In the genomic region with DNA sequence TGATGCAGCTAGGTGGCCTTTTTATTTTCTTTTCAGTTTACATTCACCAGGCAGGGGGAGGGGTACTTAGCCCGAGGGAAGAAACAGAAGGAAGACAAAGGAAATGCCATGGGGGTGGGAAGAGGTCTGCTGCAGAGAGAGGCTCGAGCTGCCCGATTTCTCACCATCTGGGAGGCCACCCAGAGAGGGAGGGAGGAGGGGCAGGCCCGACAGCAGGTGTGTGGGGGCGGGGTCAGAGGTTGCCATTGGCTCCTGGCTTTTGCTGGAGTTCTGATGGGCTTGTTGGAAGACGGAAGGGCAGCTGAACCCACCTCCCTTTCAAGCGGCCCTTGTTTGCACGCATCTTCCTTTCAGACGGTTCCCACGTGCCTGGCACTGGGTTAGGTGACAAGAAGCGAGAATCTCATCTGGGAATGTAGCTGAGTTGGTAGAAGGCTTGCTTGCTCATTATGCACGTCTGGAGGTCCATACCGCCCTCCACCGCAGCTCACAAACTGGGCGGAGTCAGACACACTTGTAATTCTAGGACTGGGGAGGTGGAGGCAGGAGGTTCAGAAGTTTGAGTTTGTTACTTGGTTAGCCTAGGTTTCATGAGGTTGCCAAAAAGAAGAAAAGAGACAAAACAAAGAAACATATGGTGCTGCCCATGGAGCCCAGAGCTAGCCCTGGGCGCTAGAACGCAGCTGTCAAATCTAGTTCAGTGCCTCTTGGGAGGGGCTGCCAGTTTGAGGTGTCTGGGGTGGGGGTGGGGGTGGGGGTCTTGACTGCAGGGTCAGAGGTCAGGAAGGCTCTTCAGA, we compare ENCODE assay signal across 8 mouse cellular contexts. TPM values are rescaled to one million over a fixed set of nuclear protein-coding genes. Genes with fewer than 3 reads are reported as not detected.
DNase-seq lines count a peak whose midpoint lies in the region; ATAC-seq and TF ChIP-seq lines count a peak whose summit lies in the region.

No protein-coding gene starts in this region.

- peak overlapping the region; percentile 28 for H3K4me2 ChIP-seq in kidney, embryonic 14.5 days (replicated peaks; ENCODE audit: low read depth, low read length)

- peaks cover 27% of the 10 kb centered on the region for H3K27me3 ChIP-seq in kidney, embryonic 14.5 days (ENCODE audit: control insufficient read depth, insufficient read depth, low read length)

- TF ChIP-seq CTCF in brain, embryonic 14.5 days (IDR thresholded peaks at IDR 0.05; ENCODE audit: borderline replicate concordance, extremely low read depth, insufficient read depth, insufficient read length) = no peak

- H3K4me3 ChIP-seq in kidney, embryonic 14.5 days (ENCODE audit: low read length) = no peak overlapping the region

- H3K9me3 ChIP-seq in kidney, embryonic 14.5 days (ENCODE audit: control insufficient read depth, low read length) = no peaks in the 10 kb centered on the region

- peaks cover 29% of the 10 kb centered on the region for H3K4me1 ChIP-seq in kidney, embryonic 14.5 days (ENCODE audit: control insufficient read depth, insufficient read depth, low read length)

- WGBS in kidney, embryonic 14.5 days = 4% methylated on average over 17 of the region's 17 CpGs

- TF ChIP-seq POLR2A in brain, embryonic 14.5 days (IDR thresholded peaks at IDR 0.05; ENCODE audit: borderline replicate concordance, extremely low read depth, insufficient read depth, insufficient read length, poor library complexity, severe bottlenecking) = no peak

- H3K27ac ChIP-seq in kidney, embryonic 14.5 days (ENCODE audit: low read depth, low read length) = peak overlapping the region; percentile 38; the same call in 1 of the 2 replicates

- no peak for DNase-seq in kidney, adult 8-10 months
- DNase-seq in brain, embryonic 14.5 days (ENCODE audit: low read depth) = peak; percentile 95
- DNase-seq in induced T-regulatory cell, adult 2 months (ENCODE audit: low read depth) = peak; percentile 67
- peak; percentile 81 for DNase-seq in neural tube, embryonic 10.5 days (ENCODE audit: extremely low spot score, low spot score)
- no peak for DNase-seq in ovary, postnatal 14 days (ENCODE audit: low spot score)
- no peak for DNase-seq in frontal cortex, adult 2 months (ENCODE audit: extremely low spot score in 1 of 2, low spot score in 1 of 2)
- DNase-seq in layer of hippocampus, postnatal 14 days (ENCODE audit: low spot score in 2 of 2) = no peak

- H3K9ac ChIP-seq in kidney, embryonic 14.5 days (ENCODE audit: low read depth, low read length) = no peak overlapping the region

- no peaks in the 10 kb centered on the region for H3K36me3 ChIP-seq in kidney, embryonic 14.5 days (ENCODE audit: control insufficient read depth, insufficient read depth, low read length)

- ATAC-seq in kidney, embryonic 14.5 days (ENCODE audit: low FRiP score, low TSS enrichment) = peak; percentile 39

RNA-seq across cellular contexts. Expression of a gene that starts 10.3 kb away (rescaled TPM):
- 26.4 and 46.6 TPM in 2 replicates for polyA plus RNA-seq in kidney, embryonic 14.5 days (2014; fragmentation: Nextera tagmentation; extraction: Ambion mirVana)
- polyA plus RNA-seq in brain, embryonic 14.5 days (2012; rRNA removed) = 145 and 192 TPM in 2 replicates
- 80.4 and 85.9 TPM in 2 replicates for polyA plus RNA-seq in frontal cortex, adult 2 months (2012; rRNA removed)
- total RNA-seq in layer of hippocampus, postnatal 14 days (2021) = 10 to 100 TPM; 49.2 to 53.7 TPM

Comparison
In these comparisons a context has a peak if more than half of its experiments do, and no peak if none do; other contexts are left out.
1. DNase-seq: peak in brain, embryonic 14.5 days (single experiment), induced T-regulatory cell, adult 2 months (single experiment) and neural tube, embryonic 10.5 days (single experiment); none in kidney, adult 8-10 months (0 of 2), ovary, postnatal 14 days (single experiment), frontal cortex, adult 2 months (0 of 2) and layer of hippocampus, postnatal 14 days (0 of 2).